Mouse (Mus musculus) olfactory bulb, adult 2 months (tissue): Measurements from ENCODE around the gene Ptpn4.

ENCODE experiments used
- CTCF ChIP-seq: fragments of 200-500 bp; IDR thresholded peaks from 2 replicates; pipeline ENCODE4 v1.5.1; 2012; ENCODE audit warnings: low read depth, mild to moderate bottlenecking, low read length, moderate library complexity; ENCODE audit not compliant: insufficient read depth
- POLR2A ChIP-seq: fragments of 200-500 bp; IDR thresholded peaks from 2 replicates; pipeline ENCODE4 v1.6.1; 2012; ENCODE audit warnings: mild to moderate bottlenecking, low read depth, low read length, moderate library complexity; ENCODE audit not compliant: insufficient read depth

GRCm38 (mm10) chr1:119843121-119843520 is 5.7 kb upstream of the Ptpn4 start:
- TF ChIP-seq POLR2A (no peak), CTCF (no peak)
